Mouse (Mus musculus): ENCODE measurements around the gene Wipi2.

GRCm38 (mm10) chr5:142605288-142605687 lies 22.2 kb upstream of the Wipi2 start:
- TF ChIP-seq POLR2A (IDR thresholded peaks at IDR 0.05; ENCODE audit: control insufficient read depth, low read depth, low read length), result no peak
- TF ChIP-seq CTCF (IDR thresholded peaks at IDR 0.05; ENCODE audit: control insufficient read depth, insufficient read depth, insufficient replicate concordance, low read depth, low read length), result no peak; the same call in 1 of the 2 replicates
